Mouse (Mus musculus): ENCODE measurements at regions not wholly inside any gene's neighbourhood (a gene's known extent, or its start where the extent isn't known, plus 50 kb on each side); places are given as distances from the start of the nearest gene placed in this dataset.

DNA sequence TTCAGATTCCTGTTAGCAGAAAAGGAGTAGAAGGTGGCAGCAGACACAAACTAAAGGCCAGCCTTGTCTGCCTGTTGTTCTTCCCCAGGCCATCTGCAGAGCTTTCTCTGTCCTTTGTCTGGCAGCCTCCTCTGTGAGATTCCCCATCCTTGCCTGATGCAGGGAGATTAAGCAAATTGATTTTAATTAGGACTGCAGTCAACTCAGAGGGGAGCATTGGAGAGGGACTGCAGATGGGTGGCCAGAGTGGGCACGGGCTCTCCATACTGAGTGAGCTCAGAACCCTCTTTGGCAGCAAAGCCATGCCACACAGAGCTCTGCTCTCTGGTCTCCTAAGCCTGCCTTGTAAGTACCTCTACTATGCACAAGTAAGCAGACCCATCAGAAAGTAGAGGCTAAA is 158.5 kb downstream of the Maf start:
- no peak for DNase-seq (ENCODE audit: low spot score)

DNA sequence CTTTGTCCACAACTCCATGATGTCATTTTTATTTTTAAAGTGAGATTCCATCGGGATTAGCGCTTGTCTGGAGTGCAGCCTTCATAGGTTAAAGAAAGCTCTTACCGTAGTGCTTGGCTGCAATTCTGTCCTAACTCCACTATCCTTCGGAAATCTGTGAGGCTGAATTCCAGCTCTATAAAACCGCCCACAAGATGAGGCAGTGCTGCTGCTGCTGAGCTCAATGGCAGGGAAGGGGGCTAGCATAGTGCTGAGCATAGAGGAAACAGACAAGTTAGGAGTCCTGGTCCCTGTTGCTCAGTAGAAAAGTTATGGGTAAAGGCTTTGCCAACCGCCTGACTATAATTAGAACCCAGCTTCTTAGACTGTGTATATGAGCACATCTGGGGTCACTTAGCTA is 163.5 kb downstream of the Maf start:
- DNase-seq (ENCODE audit: low spot score), result no peak

DNA sequence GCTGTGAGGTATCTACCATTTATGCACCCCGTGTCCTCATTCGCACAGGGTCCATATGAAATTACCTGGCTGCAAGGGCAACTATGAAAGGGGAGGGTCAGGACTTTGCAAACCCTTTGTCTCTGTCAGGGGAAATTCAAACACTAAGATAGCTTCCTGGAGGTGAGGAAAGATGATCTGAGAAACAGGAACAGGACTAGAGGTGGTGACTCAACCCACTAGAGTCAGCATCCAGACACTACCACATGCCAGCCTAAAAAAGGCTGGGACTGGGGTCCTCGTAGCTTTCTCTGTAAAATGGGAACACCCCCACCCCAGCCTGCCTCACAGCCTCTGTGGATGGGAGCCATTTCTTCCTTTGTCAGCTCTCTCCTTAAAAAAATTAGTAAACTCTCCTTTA is 164.7 kb downstream of the Maf start:
- DNase-seq (ENCODE audit: low spot score), result no peak

DNA sequence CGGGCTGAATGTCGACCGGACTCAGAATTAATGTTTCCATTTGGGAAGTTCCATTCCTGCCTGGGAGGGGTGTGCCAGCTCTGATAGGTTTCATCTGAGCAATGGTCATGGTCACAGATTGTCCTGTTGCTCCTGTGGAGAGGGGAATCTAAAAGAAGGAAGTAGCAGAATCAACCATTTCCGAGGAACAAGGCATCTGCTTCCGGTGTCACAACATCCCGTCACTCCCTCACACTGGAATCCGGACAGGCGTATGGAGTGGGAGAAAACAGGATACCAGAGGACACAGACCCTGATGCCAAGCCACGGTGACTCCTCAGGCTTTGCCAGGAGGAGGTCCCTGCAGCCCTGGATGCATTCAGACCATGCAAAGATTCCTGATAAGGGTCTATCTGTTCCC is 168.0 kb downstream of the Maf start:
- no peak for DNase-seq (ENCODE audit: low spot score)

DNA sequence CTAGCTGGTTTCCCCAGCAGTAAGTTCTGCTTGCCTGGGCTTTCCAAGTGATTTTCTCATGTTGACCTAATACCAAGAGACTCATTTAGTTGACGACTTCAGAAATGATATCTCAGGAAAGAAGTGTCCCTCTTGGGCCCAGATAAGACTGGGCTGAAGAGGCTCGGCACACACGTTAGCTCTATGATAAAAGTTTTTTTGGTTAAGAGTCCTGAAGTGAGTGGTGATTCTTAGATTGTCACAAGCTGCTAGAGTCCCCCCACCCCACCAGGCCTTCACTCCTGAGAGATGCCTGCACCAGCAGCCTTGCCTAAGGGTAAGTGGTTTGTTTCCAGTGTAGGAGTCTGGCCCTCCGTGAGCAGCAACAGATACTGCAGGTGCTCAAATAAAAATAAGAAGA is 169.4 kb downstream of the Maf start:
- DNase-seq (ENCODE audit: low spot score), result no peak

DNA sequence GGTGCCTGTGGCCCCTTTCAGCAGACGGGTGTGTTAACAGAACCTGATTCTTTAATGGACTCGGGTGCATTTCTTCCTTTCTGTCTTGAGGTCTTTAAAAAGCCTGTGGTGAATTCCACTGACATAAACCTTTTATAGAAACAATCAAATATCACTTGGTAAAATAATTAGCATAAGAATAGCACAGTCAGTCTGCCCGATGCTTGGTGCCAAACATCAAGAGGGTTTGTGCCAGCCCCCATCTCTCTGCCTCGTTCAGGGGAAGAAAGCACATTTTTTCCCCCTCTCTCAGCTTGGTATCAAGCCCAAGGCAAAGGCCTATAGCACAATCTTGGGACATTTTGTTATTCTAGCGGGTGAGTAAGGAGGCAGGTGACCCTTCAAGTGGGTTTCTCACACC is 169.8 kb downstream of the Maf start:
- DNase-seq (ENCODE audit: low spot score), result no peak

DNA sequence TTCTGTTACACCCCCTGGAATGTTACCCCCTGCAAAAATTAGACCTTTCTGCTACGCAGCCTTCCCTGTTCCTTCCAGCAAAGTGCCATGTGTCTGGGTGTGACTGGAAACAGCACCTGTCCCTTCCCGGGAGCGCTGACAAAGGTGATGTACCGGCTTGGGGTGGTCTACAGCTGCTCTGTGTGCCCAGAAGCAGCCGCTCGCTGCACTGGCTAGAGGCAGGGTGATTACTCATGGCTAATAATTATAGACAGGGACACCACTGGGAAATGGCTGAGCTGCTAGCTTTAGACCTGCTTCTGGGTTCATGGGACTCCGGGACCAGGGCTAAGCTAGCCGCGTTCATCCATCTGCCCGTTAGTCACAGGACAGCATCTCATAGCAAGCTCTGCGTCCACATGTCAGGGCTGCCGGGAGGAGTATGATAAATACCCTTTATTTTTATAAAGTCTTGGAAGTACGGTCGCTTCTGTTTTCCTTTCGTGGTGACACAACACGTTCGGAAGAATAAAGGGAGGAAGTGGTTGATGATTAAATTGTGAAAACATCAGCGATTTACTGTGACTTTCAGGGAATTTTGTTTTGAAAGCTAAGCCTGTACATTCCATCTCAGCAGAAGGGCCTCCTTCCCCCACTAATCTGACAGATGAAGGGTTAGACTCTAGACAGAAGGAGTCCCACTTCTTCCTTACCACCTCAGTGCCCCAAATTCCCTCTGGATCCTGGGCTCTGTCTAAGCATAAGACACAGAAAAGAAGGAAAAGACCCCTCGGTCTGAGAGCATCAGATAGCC is 170.8 kb downstream of the Maf start:
- no peak for DNase-seq (ENCODE audit: low spot score)

DNA sequence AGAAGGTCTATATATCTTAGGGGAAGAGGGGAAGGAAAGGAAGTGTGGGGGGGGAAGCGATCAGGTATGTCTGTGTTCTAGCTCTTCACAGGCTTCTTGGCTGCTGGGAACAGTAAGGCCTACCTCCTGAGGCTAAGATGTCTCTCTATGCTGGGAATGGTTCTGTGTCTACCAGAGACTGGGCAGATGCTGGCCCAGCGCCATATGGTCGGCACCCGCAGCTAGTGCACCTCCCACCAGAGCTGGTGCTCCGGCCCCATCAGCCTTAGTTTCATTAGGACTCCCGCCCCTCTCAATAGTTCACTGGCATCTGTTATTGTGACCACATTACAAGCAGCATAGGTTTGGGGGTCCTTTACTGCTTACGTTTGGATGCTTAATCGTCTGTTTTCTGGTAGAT is 171.6 kb downstream of the Maf start:
- no peak for DNase-seq (ENCODE audit: low spot score)

DNA sequence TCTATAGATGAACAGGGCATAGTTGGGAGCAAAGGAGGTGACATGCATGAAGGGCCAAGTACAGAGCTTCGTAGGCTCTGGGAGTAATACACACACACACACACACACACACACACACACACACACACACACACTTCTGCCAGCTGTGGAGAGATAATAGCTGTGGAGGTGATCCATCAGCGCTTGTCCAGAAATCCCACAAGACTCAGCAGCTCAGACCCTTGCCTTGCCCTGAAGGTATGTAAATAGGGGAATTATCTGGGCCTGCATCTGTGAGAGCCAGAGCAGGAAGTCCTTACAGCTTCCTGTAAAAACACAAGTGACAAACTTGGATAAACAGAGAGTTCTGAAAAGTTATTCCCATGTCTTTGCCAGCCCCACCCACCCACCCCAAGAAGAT is 173.6 kb downstream of the Maf start:
- no peak for DNase-seq (ENCODE audit: low spot score)

DNA sequence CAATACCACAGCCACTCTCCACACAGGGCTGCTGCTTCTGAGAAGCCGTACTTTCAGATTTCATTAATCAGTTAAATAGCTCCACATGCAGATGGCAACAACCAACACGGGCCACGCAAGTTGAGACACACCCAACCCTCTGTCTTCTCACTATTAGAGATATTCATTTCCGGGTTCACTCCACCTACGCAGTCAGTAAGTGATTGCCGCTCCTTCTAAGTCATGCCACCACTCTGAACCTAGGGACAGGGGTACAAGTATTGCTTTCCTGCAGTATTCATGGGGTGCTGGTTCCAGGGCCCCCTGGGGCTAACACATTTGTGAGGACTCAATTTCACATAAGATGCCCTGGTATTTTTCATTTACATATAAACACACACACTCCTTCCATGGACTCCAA is 176.3 kb downstream of the Maf start:
- no peak for DNase-seq (ENCODE audit: low spot score)

DNA sequence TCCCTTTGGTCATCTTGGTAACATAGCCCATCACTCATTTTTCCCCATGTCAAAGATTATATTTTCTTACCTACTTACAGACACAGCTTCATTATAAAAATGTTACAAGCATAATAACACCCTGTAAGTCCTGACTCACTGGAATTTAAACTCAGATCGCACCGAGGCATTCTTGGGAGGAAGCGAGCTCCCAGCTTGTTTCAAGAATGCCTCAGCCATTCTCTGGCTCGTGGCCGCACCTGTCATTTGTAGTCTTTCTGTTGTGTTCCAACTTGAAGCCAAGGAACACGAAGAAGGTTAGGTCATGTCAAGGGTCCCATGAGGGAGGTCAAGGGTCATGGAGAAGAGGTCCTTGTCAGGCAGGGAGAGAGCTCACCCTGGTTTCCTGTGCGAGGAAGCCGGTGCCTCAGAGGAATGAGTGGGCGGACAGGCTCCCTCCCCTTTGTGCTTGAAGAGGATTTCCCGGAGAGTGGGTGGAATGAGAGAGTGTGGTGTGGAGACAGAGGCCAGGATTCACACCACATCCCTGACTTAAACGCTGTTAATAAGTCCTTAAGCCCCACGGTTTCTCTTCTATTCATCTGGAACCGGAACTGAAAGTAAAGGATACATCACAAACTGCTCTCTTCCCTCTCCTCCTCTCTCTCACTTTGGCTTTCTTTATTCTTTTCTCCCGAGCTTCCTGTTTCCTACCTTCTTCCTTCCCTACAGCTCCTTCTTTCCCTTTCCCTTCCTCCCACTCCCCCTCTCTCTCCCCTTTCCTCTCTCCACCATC is 177.8 kb downstream of the Maf start:
- no peak for DNase-seq (ENCODE audit: low spot score)

DNA sequence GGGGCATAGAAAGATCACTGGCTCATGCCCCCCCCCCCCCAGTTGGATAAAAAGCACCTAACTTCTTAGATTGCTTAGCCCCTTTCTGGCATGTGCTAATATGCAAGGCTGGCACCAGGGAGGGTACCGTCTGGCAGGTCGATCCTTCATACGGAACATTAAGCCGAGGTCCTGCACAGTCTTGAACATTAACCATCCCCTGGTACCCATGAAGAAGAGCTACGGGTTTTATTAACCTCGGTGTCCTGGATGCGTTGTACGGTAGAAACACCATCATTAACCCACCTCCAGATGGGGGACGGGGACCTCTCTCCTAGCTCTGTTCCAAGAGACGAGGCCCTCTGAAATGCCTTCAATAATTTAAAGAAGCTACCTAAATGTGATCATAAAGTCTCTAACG is 178.7 kb downstream of the Maf start:
- no peak for DNase-seq (ENCODE audit: low spot score)

DNA sequence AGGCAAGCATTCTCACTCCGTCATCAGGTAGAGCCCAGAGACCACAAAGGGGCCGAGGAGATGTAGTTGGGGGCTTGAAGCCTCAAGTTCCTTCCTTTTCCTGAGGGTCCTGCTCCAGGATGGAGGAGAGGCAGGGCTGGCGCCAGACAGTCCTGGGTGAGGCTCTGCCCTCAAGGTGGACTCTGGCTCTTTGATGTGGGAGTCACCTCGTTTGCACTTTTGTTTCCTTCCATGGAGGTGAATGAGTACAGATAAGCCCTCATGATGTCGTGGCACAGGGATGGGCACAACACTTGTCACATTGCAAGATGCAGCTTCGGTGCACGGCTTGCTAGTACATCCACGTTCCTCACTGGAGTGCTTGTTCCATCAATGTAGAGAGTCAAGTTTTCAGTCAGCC is 182.4 kb downstream of the Maf start:
- no peak for DNase-seq (ENCODE audit: low spot score)

DNA sequence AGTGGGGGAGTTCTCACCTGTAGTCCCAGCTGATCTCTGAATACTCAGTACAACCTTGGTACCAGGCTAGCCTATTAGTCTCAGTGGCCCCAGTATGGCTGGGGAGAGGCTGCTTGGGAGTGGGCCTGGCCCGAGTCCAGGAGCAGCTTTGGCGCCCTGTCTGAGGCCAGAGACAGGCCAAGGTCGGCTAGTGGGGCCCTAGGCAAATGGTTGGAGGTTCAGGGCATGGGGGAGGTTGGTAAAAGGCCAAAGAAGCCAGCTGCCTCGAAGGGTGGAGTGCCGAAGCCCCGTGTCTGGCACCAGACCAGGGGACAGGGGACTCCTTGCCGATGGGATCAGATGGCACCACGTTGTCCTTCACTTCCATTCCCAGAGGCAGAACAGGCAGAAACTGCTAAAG is 182.9 kb downstream of the Maf start:
- DNase-seq (ENCODE audit: low spot score), result no peak

DNA sequence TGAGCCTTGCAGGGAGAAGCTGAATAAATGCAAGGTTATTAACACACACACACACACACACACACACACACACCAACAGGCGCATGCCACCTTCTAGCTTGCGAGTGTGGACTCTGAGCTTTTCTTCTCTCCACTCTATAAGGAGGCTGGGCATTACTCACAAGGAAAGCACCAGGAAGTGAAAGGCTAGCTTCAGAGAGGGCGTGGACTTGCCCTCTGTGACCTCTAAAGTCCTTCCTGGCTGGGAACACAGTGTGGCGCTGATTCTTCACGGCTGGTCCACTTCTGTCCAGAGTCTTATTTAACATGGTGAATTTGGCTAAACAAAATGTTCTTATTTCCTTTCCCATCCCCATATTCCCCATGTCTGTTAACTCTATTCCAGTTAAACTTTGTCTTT is 185.1 kb downstream of the Maf start:
- no peak for DNase-seq (ENCODE audit: low spot score)

DNA sequence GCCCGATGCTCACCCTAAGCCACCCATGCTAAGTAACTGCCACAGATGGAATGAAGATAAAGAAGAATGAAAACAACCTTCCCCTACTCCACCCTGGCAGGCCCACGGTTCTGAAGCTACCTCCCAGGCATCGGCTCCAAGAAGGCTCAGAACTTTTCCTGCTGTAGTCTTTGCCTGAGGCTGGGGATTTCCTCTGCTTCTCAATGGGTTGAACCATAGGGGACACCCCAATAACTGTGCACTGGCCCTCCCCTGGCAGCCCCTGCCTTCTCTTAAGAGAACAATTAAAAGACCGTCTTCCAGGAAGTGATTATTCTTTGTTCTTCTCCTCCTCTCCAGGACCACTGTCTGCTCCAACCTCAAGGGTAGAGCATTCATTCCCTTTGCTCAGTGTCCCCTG is 191.9 kb downstream of the Maf start:
- no peak for DNase-seq (ENCODE audit: low spot score)

DNA sequence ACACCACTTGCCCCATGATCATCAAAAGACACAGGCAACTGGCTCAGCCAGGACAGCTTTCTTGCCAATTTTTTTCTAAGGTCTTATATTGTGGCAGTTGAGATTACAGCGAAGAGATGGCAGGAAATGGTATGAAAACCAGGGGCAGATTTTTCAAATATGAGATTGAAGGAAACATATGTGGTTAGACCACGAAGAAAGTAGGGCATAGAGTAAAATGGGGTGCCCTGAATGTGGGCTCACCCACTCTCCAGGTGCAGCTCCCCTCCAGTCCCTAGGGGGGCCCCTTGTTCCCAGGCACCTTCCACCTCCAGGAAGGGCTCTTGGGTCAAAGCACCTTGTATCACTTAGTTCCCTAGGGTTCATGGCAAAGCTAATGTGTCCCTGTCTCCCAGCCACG is 193.1 kb downstream of the Maf start:
- DNase-seq (ENCODE audit: low spot score), result no peak

DNA sequence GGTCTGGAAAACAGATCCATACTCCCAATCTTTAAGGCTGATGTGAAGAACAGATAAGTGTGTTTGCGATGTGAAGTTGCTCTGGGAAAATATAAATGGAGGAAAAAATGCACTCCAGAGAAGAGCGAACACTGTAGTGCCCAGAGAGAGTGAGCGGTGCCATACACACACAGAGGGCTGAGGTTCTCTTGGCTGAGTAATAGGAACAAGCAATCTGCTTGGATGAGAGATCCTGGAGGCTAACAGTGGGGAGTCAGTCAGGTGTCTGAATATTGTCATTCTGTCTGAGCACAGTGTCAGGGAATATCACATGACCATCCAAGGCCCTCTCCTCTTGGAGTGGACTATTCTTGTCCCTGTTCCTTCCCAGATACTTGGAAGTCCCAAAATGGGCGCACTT is 200.4 kb downstream of the Maf start:
- no peak for DNase-seq (ENCODE audit: low spot score)

DNA sequence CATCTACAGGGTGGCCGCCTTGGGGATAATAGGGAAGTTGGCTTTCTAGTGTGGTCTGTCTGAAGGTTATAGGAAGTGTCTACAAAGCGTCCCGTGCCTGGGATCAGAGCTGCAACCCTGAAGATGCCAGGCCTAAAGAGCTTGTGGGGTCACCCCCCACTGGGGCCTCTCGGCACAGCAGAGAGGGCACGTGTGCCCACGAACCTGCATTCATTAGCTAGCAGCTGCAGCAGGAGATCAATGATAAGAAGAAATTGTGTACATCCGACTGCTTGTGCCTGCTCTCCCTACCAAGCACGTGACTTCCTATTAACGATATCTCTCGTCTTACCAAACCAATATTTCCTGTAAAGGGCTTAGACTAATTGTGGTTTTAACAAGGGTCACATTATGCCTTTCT is 200.9 kb downstream of the Maf start:
- no peak for DNase-seq (ENCODE audit: low spot score)

DNA sequence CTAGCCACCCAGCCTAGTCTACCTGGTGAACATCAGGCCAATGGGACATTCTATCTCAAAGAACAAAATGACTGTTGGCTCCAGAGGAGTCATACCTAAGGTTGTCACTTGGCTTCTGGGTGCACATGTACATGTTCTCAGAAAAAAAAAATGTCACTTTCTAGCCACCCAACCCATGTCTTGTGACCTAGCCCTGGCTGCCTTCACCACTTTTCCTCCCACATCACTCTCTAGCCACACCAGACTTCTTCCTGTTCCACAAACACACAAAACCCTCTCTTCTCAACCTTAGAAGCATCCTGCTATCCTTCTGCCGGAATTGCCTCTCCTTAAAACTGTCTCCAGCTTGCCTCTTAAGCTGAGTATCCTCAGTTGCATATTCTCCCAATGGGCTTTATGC is 211.6 kb downstream of the Maf start:
- no peak for DNase-seq (ENCODE audit: low spot score)

DNA sequence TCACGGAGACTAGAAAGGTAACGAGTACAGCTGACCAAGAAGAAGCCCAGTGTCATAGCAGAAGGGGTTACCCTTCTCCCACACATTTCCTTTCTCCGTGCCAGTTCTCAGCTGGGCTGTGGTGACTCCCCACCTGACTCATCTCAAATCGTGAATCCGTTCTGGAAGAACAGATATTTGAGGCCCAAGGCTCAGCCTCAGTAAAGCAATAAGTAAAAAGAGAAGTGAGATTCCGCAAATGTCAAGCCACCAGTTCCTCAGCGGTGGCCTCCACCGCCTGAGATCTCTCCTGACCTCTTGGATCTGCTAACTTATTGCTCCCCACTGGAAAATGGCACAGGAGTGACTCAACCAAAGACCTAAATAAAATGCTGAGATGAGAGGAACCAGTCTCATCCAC is 213.2 kb downstream of the Maf start:
- no peak for DNase-seq (ENCODE audit: low spot score)

DNA sequence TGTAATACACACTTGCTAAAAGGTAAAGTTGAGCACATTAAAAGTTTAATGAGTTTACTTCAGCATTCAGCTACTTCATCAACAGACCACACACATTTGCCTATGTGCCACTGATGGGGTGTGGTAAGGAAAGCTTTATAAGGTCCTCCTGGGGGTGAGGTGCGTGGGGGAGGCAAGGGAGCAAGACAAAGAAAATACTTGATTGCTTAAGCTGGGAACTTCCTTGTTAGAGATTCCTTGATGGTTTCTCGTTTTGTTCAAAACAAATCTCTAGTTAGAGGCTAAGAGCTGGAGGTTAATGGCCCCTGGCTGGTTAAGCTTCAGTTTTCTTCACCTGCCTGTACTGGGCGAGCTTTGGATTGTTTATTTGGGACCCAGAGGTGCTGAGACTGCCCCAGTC is 220.7 kb downstream of the Maf start:
- DNase-seq (ENCODE audit: low spot score), result no peak

DNA sequence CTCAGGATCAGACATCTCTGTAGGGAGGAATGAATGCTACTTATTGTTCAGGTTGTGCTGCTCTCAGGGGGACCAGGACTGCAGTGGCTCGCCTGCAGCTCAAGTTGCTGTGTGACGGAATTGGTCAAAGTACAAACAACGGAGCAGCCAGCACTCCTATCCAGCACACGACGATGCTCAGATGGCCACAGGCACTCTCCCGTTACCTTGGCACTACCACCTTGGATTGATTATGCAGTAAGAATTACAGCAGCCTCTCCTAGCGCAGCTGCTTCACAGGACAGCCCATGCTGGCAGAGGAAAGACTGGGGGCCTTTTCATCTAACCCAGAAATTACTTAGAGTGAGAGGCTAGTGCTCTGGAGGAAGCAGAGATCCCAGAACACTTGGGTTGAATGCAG is 226.5 kb downstream of the Maf start:
- DNase-seq (ENCODE audit: low spot score), result no peak

Measured in layer of hippocampus, adult 9-10 months (tissue).